Mouse (Mus musculus): ENCODE results near the gene Gm6169.
"Not testable (repeated sequence)": the region's sequence is repeated elsewhere in the genome, so short reads cannot be mapped to it uniquely, and the experiment has no call there.

Gene Gm6169

DNA sequence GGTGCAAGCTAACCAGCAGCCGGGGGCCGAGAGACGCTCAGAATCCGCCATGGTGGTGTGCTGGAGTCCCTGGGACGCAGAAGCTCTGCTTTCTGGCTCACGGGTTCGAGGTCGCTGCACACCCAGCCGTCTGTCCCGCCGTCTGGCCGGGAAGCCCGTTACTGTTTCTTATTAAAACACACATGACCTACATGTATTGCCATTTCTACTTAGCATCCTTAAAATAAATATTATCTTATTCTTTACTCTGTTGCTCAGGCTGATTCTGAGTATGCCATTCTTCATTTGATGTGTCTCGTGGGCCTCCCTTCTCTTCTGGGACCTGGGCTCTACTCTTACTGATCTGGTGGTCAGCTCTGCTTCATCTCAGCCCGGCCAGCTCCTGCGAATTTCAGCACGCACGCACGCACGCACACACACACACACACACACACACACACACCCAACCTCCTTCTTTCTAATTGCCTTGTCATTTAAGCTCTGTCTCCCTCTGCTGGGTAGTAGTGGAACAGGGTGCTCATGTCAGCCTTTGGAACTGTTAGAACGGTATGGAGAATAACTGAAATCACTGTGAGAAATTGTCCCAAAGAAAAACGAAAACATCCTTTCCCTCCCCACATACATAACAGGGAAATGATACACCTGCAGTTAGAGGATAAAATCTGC is at the start of gene Gm6169:
Gene Gm6169, minus strand, starts transcription at position 51 of the 666 bp plus-strand sequence.
- DNase-seq, result peak; percentile 27

DNA sequence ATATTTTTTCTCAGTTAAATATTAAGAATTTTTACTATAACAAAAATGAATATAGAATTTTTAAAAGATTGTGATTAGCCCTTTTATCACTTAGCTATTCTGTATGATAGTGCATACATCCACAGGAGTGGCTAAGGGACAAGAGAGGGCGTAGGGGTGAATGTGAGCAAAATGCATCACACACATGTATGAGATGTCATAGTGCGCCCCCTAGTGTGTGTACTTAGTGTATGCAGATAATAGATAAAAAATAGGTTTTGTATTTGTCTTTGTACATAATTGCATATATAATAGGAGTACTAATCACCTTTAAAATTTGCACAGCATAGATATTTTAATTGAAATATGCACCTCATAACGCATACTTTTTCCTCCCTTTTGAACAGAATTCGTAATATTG is 46.8 kb upstream of the Gm6169 start:
- DNase-seq, result peak; percentile 32

- DNase-seq, result no peak
These were observed 43.3 kb upstream of the Gm6169 start for GRCm38 (mm10) chr13:97142321-97142720.

- not testable (repeated sequence) for DNase-seq
These were observed 39.4 kb upstream of the Gm6169 start for GRCm38 (mm10) chr13:97138404-97138931.

- peak; percentile 90 for DNase-seq
These were observed 38.7 kb upstream of the Gm6169 start, which contains the start of the genes Gfm2 and Nsa2 for GRCm38 (mm10) chr13:97137466-97138400. Gfm2 (plus strand) TSS chr13:97137937. Nsa2 (minus strand) TSS chr13:97137937.

DNA sequence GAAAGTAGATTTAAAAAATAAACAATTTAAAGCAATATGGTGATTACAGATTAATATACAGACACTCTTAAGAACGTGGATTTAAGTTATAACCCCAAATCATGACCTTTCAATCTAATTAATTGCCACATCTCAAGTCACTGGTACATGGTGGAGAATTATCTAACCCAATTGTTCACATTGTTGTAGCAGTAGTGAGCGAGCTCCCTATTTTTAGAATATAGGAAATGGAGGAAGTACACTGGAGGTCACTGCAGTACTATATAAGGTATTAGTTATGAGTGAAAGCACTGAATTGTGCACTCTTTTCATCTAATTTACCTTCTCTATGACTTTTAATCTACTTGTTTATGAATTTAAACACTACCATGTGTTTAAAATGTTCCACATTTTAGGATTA is 31.4 kb upstream of the Gm6169 start:
- not testable (repeated sequence) for DNase-seq

- DNase-seq, result not testable (repeated sequence)
These were observed 30.6 kb upstream of the Gm6169 start for GRCm38 (mm10) chr13:97129654-97130053.

DNA sequence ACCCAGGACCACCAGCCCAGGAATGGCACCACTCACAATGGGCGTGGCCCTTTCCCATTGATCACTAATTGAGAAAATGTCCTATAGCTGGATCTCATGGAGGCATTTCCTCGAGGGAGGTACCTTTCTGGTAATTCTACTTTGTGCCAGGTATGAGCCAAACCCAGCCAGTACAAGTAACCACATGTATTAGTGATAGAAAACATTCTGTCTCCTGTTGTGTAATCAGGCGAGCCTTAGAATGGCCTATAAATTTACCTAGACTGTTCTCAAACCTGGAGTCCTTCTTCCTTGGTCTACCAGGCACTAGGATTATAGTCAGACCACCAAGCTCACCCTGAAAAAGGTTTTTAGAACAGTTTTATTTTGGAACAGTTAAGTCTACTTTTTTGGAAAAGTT is 22.3 kb upstream of the Gm6169 start:
- no peak for DNase-seq

- DNase-seq, result no peak
These were observed 10.0 kb upstream of the Gm6169 start for GRCm38 (mm10) chr13:97109046-97109445.

- not testable (repeated sequence) for DNase-seq
These were observed 8.7 kb upstream of the Gm6169 start for GRCm38 (mm10) chr13:97107721-97108120.

DNA sequence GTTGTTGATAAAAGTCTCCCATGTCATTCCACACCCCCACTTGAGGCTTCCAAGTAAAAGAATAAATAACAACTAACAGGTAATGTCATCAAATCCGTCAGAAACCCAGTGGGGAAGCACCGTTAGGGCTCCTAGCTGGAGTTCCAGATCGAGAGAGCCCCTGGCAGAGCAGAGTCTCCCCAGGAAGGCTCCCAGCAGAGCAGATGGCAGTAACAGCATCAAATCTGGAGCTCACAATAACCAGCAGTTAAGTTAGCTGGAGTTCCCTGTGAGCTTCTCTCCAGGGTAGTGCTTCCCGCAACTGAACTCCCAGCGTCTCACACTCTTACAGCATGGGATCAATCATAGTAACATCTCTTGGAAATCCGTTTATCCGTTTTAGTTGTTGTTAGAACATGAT is 6.0 kb upstream of the Gm6169 start:
- no peak for DNase-seq

DNA sequence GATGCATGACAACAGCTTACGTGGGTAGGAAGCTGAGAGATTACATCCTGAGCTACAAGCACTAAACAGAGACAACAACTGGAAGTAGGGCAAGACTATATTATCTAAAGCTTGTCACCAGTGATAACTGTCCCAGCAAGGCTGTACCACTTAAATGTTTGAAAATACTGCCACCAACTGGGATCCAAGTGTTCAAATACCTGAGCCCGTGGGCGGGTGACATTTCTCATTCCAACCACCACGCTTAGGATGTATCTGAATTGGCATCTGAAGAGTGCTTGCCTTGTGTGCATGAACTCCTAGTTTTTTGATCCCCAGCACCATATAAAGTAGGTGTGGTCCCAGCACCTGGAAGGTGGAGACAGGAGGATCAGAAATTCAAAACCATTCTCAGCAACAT is 3.3 kb downstream of the Gm6169 start:
- DNase-seq, result no peak

GRCm38 (mm10) chr13:97088183-97088582 is 10.9 kb downstream of the Gm6169 start:
- DNase-seq, result no peak

DNA sequence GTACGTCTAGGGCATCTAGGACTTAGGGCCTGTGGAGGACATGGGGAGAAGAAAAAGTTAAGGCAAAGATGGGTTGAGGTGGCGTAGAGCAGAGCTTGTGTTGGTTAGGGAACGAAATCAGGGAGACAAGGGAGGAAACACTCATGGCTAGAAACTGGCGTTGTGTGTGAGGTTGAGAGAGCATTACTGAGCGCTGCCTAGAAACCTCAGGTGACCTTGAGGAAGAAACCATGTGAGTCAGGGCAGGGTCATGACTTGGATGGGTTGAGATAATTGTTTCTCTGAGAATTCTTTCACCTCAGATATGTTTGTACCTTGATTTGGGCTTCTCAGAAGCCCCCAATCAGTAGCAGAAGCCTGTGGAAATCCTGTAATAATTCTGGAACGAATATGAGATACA is 11.6 kb downstream of the Gm6169 start:
- DNase-seq, result no peak

DNA sequence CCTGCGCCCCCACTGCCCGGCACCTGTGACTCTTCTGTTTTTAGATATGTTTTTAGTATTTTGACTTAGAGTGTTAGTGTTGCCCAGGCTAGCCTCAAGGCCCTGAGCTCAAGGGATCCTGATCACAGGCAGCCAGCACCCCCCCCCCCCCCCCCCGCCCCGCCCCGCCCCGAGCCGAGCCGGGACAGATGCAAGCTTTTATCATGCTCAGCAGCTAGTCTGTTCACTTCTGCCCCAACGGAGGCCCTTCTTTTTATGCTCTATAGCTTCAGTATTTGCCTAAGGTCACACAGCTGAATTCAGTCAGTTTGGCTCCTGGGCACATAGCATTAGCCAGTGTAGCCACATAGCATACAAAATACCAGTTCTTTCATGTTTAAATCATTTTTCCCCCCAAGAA is 12.7 kb downstream of the Gm6169 start:
- no peak for DNase-seq

- no peak for DNase-seq
These were observed 16.6 kb downstream of the Gm6169 start for GRCm38 (mm10) chr13:97082432-97082831.

DNA sequence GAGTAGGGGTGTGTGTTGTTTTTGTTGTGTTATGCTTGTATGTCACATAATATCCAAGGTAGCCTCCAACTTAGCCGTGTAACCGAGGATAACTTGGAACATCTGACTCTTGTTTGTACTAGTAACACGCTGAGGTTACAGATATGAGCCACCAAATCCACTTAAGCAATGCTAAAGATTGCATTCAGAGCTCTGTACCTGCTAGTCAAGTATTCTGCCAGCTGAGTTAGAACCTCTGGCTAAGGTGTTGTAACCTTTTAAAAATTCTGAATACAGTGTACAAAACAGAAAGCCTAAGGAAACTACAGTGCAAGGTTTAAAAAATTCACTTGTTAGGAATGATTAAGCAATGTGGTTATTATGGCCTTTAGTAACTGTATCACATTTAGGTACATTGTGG is 18.4 kb downstream of the Gm6169 start:
- no peak for DNase-seq

- peak; percentile 47 for DNase-seq
These were observed 18.8 kb downstream of the Gm6169 start for GRCm38 (mm10) chr13:97080201-97080600.

DNA sequence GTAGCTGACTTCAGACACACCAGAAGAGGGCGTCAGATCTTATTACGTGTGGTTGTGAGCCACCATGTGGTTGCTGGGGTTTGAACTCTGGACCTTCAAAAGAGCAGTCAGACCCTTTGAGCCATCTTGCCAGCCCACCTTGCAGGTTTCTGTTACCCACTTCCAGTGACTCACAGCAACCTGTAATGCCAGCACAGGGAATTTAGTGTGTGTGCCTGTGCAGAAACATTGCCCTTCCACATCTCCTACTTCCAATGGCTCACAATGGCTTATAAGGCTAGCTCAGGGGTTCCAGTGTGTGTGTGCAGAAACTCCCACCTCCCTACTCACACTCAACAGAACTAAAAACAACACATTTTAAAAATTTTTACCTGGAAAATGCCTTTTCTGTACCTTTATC is 21.5 kb downstream of the Gm6169 start:
- no peak for DNase-seq

- no peak for DNase-seq
These were observed 25.5 kb downstream of the Gm6169 start for GRCm38 (mm10) chr13:97073497-97073896.

GRCm38 (mm10) chr13:97071626-97072241 is 27.3 kb downstream of the Gm6169 start:
- DNase-seq, result peak; percentile 47

DNA sequence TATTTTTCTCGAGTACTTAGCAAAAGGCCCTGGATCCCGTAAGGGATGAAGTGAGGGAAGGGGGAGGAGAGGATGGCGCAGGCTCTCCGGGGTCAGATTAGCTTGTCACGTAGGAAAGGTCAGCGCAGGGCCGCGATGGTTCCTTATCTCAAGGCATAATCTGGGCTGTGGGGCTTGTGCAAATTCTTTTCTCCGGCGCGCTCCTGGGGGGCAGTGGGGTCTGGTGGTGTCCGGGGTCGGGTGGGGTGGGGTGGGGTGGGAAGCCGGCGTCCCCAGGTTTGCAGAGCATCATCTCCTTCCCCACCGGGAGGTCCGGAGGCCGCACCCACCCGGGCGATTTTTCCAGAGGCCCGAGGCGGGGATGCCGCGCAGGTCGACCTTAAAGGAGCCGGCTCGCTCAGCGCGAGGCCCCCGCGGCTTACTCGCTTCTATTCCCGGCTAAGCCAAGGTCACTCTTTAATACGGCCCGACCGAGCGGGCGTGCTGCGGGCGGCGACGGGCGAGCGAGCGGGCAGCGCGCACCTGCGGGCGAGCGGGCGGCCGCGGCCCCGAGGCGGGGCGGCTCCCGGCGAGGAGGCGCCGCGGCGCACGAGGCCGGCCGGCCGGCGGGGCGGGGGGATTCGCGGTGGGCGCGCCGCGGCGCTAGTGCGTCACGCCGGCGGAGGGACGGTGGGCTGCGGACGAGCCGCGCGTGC is 28.0 kb downstream of the Gm6169 start:
- peak; percentile 39 for DNase-seq

- no peak for DNase-seq
These were observed 30.9 kb downstream of the Gm6169 start for GRCm38 (mm10) chr13:97068151-97068550.
